Mouse (Mus musculus): Measurements from ENCODE around the gene Slc9a7. TPM values are rescaled to one million over a fixed set of nuclear protein-coding genes. Genes with fewer than 3 reads are reported as not detected.

Gene Slc9a7
- polyA plus RNA-seq, 1 experiment from 2014 or later = 2.0 TPM

DNA sequence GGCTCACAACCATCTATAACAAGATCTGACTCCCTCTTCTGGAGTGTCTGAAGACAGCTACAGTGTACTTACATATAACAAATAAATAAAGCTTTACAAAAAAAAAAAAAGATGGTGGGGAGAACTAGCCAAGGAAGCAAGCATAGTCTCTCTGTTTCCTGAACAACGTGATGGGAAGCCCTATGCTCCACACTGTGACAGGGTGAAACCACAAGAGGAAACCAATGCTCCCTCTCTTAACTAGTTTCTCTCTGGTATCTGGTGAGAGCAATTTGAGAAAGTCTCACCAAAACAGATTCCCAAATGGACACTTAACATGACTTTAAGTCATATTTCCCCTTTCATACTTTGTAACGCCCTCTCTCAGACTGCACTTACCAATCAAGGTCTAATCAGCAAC, 5.4 kb downstream of the Slc9a7 start:
- H3K4me2 ChIP-seq = no peak overlapping the region
- no peaks in the 10 kb centered on the region for H3K27me3 ChIP-seq (ENCODE audit: control insufficient read depth, insufficient read depth, low read length)
- no peaks in the 10 kb centered on the region for H3K4me1 ChIP-seq (ENCODE audit: control insufficient read depth, insufficient read depth, low read length)
- H3K27ac ChIP-seq (ENCODE audit: low read depth, low read length) = no peak overlapping the region
- DNase-seq (ENCODE audit: low spot score, missing footprints) = no peak
- 65% methylated on average over 2 of the region's 2 CpGs for WGBS
- ATAC-seq (ENCODE audit: low FRiP score) = no peak
- H3K9me3 ChIP-seq (ENCODE audit: control insufficient read depth, low read length) = no peaks in the 10 kb centered on the region
- H3K9ac ChIP-seq (ENCODE audit: low read length) = no peak overlapping the region
- no peak overlapping the region for H3K4me3 ChIP-seq (ENCODE audit: low read depth, low read length)
- no peaks in the 10 kb centered on the region for H3K36me3 ChIP-seq (ENCODE audit: control insufficient read depth, insufficient read depth, low read length)

DNA sequence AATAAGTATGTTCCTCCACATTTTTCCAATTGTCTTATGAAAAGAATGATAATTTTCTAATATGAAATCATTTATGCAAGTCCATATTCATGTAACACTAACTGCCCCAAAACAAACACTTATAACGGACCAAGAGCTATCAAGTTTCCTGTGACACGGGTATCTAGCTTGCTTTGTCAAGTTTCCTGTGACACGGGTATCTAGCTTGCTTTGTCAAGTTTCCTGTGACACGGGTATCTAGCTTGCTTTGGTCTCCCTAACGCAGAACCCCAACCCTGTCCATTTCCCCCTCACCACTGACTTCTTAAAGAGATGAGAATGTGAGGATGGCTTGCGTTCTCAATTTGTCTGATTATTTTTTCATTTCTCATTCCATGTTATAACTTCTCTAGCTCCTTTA, 12.2 kb downstream of the Slc9a7 start:
- Histone ChIP-seq H3K4me3 (ENCODE audit: low read depth, low read length) (no peak overlapping the region), H3K9me3 (ENCODE audit: control insufficient read depth, low read length) (no peaks in the 10 kb centered on the region), H3K9ac (ENCODE audit: low read length) (no peak overlapping the region), H3K27me3 (ENCODE audit: control insufficient read depth, insufficient read depth, low read length) (no peaks in the 10 kb centered on the region), H3K36me3 (ENCODE audit: control insufficient read depth, insufficient read depth, low read length) (no peaks in the 10 kb centered on the region), H3K4me2 (no peak overlapping the region), H3K4me1 (ENCODE audit: control insufficient read depth, insufficient read depth, low read length) (no peaks in the 10 kb centered on the region), H3K27ac (ENCODE audit: low read depth, low read length) (no peak overlapping the region)
- WGBS = 84% methylated on average over 6 of the region's 6 CpGs
- DNase-seq (ENCODE audit: low spot score, missing footprints) (no peak), ATAC-seq (ENCODE audit: low FRiP score) (no peak)

DNA sequence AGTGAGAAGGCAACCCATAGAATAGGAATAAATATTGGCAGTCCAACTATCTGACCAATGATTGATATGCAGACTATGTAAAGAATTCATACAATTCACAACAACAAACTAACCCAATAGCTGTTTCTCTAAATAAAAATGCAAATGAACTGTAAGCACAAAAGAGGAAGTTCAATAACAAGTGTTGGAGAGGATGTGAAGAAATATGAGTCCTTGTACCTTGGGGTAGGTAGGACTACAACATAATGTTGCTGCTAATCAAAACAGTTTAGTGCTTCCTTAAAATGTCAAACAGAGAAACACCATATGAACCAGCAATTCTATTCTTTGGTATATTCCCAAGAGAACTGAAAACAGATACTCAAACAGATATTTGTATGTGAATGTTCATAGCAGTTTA, 17.8 kb downstream of the Slc9a7 start:
- no peak for DNase-seq (ENCODE audit: low spot score, missing footprints)

DNA sequence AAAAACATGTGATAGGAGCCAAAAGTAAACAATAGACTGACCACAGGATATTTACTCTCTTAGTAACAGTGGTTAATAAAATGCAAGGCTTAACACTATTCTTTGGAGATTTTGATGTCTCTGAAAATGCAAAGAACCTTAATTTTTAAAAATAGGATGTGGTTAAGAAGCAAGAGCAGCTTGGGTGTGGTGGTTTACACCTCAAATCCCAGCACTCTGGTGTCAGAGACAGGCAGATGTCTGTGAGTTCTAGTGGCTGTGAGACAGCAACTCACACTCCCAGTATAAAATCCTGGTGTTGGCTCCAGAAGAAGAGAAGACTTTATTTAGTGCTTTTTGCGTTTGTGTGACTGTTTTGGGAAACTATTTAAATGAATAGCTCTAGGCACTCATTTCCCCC, 19.6 kb downstream of the Slc9a7 start:
- H3K4me1 ChIP-seq (ENCODE audit: control insufficient read depth, insufficient read depth, low read length) = no peaks in the 10 kb centered on the region
- H3K4me2 ChIP-seq = no peak overlapping the region
- H3K4me3 ChIP-seq (ENCODE audit: low read depth, low read length) = no peak overlapping the region
- H3K27me3 ChIP-seq (ENCODE audit: control insufficient read depth, insufficient read depth, low read length) = no peaks in the 10 kb centered on the region
- H3K27ac ChIP-seq (ENCODE audit: low read depth, low read length) = no peak overlapping the region
- 62% methylated on average over 1 of the region's 1 CpGs for WGBS
- H3K9ac ChIP-seq (ENCODE audit: low read length) = no peak overlapping the region
- no peaks in the 10 kb centered on the region for H3K9me3 ChIP-seq (ENCODE audit: control insufficient read depth, low read length)
- H3K36me3 ChIP-seq (ENCODE audit: control insufficient read depth, insufficient read depth, low read length) = no peaks in the 10 kb centered on the region
- DNase-seq (ENCODE audit: low spot score, missing footprints) = no peak
- no peak for ATAC-seq (ENCODE audit: low FRiP score)

More for the DNA sequence above, 17.8 kb downstream of the Slc9a7 start:
- no peak for ATAC-seq (ENCODE audit: low FRiP score)
- Histone ChIP-seq H3K36me3 (ENCODE audit: control insufficient read depth, insufficient read depth, low read length) (no peaks in the 10 kb centered on the region), H3K4me2 (no peak overlapping the region), H3K27ac (ENCODE audit: low read depth, low read length) (no peak overlapping the region), H3K9me3 (ENCODE audit: control insufficient read depth, low read length) (no peaks in the 10 kb centered on the region), H3K4me3 (ENCODE audit: low read depth, low read length) (no peak overlapping the region), H3K27me3 (ENCODE audit: control insufficient read depth, insufficient read depth, low read length) (no peaks in the 10 kb centered on the region), H3K9ac (ENCODE audit: low read length) (no peak overlapping the region), H3K4me1 (ENCODE audit: control insufficient read depth, insufficient read depth, low read length) (no peaks in the 10 kb centered on the region)

DNA sequence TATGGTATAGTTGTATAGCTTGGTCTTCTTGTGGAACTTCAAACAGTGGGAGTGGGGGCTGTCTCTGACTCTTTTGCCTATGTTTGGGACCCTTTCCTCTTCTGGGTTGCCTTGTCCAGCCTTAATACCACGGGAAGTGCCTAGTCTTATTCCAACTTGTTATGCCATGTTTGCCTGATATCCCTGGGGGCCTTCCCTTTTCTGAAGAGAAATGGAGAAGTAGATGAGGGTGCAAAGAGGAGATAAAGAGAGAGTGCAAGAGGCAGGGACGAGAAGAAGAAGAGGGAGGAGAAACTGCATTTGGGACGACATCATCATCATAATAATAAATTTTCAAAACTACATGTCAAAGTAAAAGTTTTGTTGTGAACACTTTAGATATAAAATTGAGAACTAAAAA, 21.6 kb downstream of the Slc9a7 start:
- Histone ChIP-seq H3K36me3 (ENCODE audit: control insufficient read depth, insufficient read depth, low read length) (no peaks in the 10 kb centered on the region), H3K9ac (ENCODE audit: low read length) (no peak overlapping the region), H3K4me2 (no peak overlapping the region), H3K4me1 (ENCODE audit: control insufficient read depth, insufficient read depth, low read length) (no peaks in the 10 kb centered on the region), H3K27me3 (ENCODE audit: control insufficient read depth, insufficient read depth, low read length) (no peaks in the 10 kb centered on the region), H3K4me3 (ENCODE audit: low read depth, low read length) (no peak overlapping the region), H3K27ac (ENCODE audit: low read depth, low read length) (no peak overlapping the region), H3K9me3 (ENCODE audit: control insufficient read depth, low read length) (no peaks in the 10 kb centered on the region)
- DNase-seq (ENCODE audit: low spot score, missing footprints) = no peak
- no peak for ATAC-seq (ENCODE audit: low FRiP score)
- WGBS = 77% methylated on average over 3 of the region's 3 CpGs

DNA sequence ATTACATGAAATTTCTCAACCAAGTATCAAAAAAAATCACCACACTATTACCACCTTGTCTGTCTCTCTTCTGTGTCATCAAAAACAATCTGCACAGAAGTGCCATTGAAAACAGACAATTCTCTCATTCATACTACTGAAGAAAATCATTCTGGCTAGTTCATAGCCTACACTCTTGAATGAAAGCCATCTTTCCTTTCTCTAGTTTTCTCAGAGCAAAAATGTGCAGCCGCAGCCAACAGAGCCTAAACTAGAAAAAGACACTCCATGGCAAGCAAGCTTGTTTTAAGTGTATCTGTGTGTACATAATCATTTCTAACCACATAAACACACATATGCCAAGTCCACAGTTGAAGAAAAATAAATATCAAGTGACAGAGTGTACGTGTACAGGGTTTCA, 27.2 kb downstream of the Slc9a7 start:
- H3K9ac ChIP-seq (ENCODE audit: low read length) = no peak overlapping the region
- no peak overlapping the region for H3K4me2 ChIP-seq
- H3K4me1 ChIP-seq (ENCODE audit: control insufficient read depth, insufficient read depth, low read length) = no peaks in the 10 kb centered on the region
- H3K27me3 ChIP-seq (ENCODE audit: control insufficient read depth, insufficient read depth, low read length) = no peaks in the 10 kb centered on the region
- ATAC-seq (ENCODE audit: low FRiP score) = no peak
- WGBS = 94% methylated on average over 2 of the region's 2 CpGs
- H3K4me3 ChIP-seq (ENCODE audit: low read depth, low read length) = no peak overlapping the region
- DNase-seq (ENCODE audit: low spot score, missing footprints) = no peak
- no peaks in the 10 kb centered on the region for H3K9me3 ChIP-seq (ENCODE audit: control insufficient read depth, low read length)
- H3K36me3 ChIP-seq (ENCODE audit: control insufficient read depth, insufficient read depth, low read length) = no peaks in the 10 kb centered on the region
- H3K27ac ChIP-seq (ENCODE audit: low read depth, low read length) = no peak overlapping the region

DNA sequence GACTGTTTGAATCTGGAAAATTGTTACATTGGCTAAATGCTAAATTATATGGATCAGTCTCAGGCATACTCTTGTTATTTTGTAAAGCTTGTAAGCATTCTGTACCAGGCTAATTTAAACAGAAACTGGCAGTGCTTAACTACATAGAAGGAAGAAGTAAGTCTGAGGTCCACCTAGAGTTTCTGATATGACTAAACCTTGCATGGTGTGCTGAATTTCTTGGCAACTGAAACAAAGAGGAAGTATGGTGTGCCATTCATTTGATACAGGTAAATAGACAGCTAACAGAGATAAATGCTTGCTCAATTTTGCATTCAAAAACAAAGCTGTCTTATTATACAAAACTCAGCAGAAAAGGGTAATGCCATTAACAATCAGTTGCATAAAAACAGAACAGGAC, 63.5 kb downstream of the Slc9a7 start:
- Histone ChIP-seq H3K27me3 (ENCODE audit: control insufficient read depth, insufficient read depth, low read length) (no peaks in the 10 kb centered on the region), H3K4me3 (ENCODE audit: low read depth, low read length) (no peak overlapping the region), H3K9ac (ENCODE audit: low read length) (no peak overlapping the region), H3K4me1 (ENCODE audit: control insufficient read depth, insufficient read depth, low read length) (no peaks in the 10 kb centered on the region), H3K9me3 (ENCODE audit: control insufficient read depth, low read length) (no peaks in the 10 kb centered on the region), H3K4me2 (no peak overlapping the region), H3K27ac (ENCODE audit: low read depth, low read length) (no peak overlapping the region), H3K36me3 (ENCODE audit: control insufficient read depth, insufficient read depth, low read length) (no peaks in the 10 kb centered on the region)
- ATAC-seq (ENCODE audit: low FRiP score) (no peak), DNase-seq (ENCODE audit: low spot score, missing footprints) (no peak)

DNA sequence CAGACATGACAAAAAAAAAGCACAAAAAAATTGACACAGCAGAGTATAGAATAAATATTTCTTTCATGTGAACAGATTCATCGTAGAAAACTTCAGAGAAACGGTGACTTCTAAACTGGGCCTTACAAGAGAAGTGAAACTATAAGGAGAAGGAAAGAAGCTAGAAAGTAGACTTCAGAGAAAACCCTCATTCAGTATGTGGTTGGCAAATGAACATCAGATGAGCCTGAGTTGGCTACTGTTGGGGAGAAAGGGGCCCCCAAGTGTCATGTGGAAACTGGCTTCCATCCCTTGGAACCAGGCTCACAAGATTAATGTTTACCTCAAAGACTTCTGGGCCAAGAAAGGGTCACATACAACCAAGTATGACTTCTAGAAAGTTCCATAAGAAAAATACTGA, 70.1 kb downstream of the Slc9a7 start:
- H3K36me3 ChIP-seq (ENCODE audit: control insufficient read depth, insufficient read depth, low read length) = no peaks in the 10 kb centered on the region
- ATAC-seq (ENCODE audit: low FRiP score) = no peak
- no peaks in the 10 kb centered on the region for H3K27me3 ChIP-seq (ENCODE audit: control insufficient read depth, insufficient read depth, low read length)
- no peaks in the 10 kb centered on the region for H3K4me1 ChIP-seq (ENCODE audit: control insufficient read depth, insufficient read depth, low read length)
- no peaks in the 10 kb centered on the region for H3K9me3 ChIP-seq (ENCODE audit: control insufficient read depth, low read length)
- no peak overlapping the region for H3K4me3 ChIP-seq (ENCODE audit: low read depth, low read length)
- no peak overlapping the region for H3K9ac ChIP-seq (ENCODE audit: low read length)
- whole genome bisulfite sequencing = 95% methylated on average over 2 of the region's 2 CpGs
- H3K4me2 ChIP-seq = no peak overlapping the region
- no peak overlapping the region for H3K27ac ChIP-seq (ENCODE audit: low read depth, low read length)
- DNase-seq (ENCODE audit: low spot score, missing footprints) = no peak

DNA sequence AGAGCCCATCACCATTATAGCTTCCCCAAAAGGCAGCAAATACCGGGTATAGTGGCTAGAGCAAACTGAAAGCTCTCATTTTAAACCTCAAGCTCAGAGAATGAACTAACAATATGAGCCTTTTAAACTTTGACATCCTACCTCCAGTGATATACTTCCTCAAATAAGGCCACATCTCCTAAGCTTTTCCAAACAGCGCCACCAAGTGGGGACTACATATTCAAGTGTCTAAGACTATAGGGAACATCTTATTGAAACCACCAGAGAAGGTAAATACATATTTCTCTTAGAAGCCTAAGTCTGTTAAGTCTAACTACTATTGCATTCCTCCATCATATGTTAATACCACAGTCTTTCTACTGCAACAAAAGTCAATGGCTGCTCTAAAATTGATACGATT, 106.0 kb downstream of the Slc9a7 start:
- no peak for DNase-seq (ENCODE audit: low spot score, missing footprints)
- 74% methylated on average over 3 of the region's 3 CpGs for whole genome bisulfite sequencing
- Histone ChIP-seq H3K4me3 (ENCODE audit: low read depth, low read length) (no peak overlapping the region), H3K9me3 (ENCODE audit: control insufficient read depth, low read length) (no peaks in the 10 kb centered on the region), H3K9ac (ENCODE audit: low read length) (no peak overlapping the region), H3K36me3 (ENCODE audit: control insufficient read depth, insufficient read depth, low read length) (no peaks in the 10 kb centered on the region), H3K4me1 (ENCODE audit: control insufficient read depth, insufficient read depth, low read length) (no peaks in the 10 kb centered on the region), H3K4me2 (no peak overlapping the region), H3K27me3 (ENCODE audit: control insufficient read depth, insufficient read depth, low read length) (no peaks in the 10 kb centered on the region), H3K27ac (ENCODE audit: low read depth, low read length) (no peak overlapping the region)
- ATAC-seq (ENCODE audit: low FRiP score) = no peak

DNA sequence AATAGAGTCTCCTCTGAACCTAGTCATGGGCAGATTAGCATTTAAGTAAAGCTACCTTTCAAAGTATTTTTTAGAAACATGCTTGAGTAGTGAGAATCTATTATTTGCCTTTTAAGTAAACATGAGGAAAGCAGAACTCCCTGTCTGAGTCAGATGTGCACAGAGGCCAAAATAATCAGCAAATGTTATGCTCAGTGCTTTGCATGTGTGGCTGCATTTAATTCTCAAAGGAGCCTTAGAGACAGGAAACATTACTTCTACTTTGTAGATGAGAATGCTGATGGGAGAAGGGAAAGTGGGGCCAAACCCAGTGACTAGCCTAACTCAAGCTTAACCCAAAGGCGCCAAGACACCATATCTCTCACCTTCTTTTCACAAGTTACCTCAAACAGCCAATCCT, 114.8 kb downstream of the Slc9a7 start:
- Histone ChIP-seq H3K4me2 (no peak overlapping the region), H3K4me3 (ENCODE audit: low read depth, low read length) (no peak overlapping the region), H3K9ac (ENCODE audit: low read length) (no peak overlapping the region), H3K27me3 (ENCODE audit: control insufficient read depth, insufficient read depth, low read length) (no peaks in the 10 kb centered on the region), H3K27ac (ENCODE audit: low read depth, low read length) (no peak overlapping the region), H3K4me1 (ENCODE audit: control insufficient read depth, insufficient read depth, low read length) (no peaks in the 10 kb centered on the region), H3K9me3 (ENCODE audit: control insufficient read depth, low read length) (no peaks in the 10 kb centered on the region), H3K36me3 (ENCODE audit: control insufficient read depth, insufficient read depth, low read length) (no peaks in the 10 kb centered on the region)
- ATAC-seq (ENCODE audit: low FRiP score) (no peak), DNase-seq (ENCODE audit: low spot score, missing footprints) (no peak)
- 89% methylated on average over 1 of the region's 1 CpGs for WGBS

Measured in midbrain, embryonic 11.5 days (tissue).